Mouse (Mus musculus) ovary, adult 18-20 months (tissue): ENCODE results near the gene Bcl11a.

Source experiments
- DNase-seq: peaks from one replicate; pipeline ENCODE4 v3.0.0; 2022; ENCODE audit warnings: low spot score, mixed read lengths

Bcl11a gene

DNA sequence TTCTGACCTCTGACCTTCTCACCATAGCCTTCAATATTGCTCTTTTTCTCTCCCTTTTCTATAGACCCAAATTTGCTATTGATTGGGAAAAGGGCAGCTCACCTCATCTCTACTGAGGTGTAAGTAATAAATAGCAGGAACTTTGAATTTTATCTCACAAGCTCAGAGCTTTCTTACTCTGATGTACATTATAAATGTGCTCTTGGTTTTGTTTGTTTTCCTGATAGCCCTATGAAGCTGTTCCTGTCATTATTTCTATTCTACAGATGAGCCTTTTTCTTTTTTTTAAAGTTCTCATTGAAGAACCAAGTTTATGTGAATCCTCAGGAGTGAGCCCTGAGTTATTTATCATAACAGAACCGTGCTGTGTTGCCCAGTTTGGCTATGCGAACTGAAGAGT is 55.0 kb downstream of the Bcl11a start:
- DNase-seq = no peak

DNA sequence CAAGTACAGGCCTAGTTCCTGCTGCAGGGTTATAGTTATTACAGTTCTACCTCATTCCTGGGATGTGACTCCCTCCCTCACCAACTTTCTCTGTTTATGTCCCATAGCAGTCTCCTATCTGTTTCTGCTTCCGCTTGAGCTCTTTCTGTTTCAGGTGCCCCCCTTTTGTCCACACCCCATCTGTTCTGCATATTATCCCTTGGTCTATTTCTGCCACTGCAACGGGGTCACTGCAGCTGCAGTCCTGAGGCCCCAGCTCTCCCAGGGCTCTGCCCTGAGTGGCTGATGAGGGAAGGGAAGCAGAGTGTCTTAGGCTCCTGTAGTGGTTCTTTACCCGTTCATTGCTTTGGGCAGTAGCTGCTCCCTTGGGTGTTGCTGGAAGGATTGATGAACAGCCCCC is 55.6 kb downstream of the Bcl11a start:
- DNase-seq = no peak

DNA sequence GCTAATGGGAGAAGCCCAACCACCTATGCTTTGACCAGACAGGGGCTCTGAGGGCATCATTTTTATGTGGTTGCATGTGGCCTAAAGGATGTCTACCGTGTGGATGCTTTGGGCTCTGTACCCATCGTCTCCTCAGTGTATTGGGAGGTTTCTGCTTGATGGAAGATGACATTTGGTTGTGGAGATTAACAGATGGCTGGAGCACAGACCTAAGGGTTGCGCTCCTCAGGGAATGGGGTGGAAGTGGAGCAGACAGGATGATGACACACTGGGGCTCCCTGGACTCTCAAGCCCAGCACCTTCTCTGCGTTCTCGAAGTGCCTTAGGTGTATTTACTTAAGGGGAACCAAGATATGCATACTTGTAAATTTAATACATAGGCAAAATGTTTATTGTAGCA is 56.1 kb downstream of the Bcl11a start:
- no peak for DNase-seq

- no peak for DNase-seq
Observed at GRCm38 (mm10) chr11:24135244-24135643, 57.4 kb downstream of the Bcl11a start.

DNA sequence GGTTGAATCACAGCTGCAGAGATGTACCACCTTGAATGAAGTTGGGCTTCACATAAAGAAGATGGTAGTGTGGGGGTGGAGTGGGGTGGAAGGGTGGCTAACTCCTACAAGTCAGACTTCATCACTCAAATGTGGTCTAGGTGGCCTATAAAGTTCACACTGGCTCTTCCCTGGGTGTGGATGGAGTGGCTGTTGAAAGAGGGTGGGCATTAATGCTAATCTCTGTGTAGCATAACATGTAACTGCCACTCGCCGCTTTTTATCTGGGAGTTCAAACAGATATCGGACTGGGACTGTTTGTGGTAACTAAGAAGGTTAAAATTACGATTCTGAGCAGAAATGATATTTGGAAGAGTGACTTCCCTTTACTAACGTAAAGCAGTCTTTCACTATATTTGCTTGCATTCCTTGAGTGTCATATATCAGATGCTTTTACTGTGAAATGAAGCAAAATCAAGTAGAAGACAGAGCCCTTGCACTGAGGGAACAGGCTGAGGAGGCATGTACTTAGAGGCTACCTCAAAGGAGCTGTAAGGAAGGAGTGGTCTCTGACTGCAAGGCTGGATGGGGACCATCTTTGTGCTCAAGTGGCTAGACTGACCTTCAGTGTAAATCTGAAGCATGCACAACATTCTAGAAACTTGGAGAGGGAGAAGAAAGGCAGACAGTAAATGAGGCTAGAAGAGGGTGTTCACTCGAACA is 58.4 kb downstream of the Bcl11a start:
- DNase-seq = no peak

DNA sequence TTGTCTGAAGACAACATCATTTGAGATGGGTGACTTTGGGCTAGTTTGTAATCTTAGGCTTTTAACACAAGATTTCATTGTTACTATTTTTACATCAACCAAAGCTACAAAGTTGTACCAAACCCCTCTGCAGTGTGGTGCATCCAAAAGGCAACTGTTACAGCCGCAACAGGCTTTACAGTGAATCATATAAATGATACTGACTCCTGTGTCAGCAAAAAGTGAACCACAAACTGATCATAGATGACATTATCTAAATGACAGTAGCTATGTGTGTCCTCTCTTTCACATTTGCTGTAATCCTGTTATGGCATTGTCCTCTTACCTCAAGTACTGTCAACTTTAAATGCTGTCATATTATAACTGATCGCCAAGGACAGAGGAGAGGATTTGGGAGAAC is 60.0 kb downstream of the Bcl11a start:
- no peak for DNase-seq

- DNase-seq = no peak
Observed at GRCm38 (mm10) chr11:24138600-24139375, 60.9 kb downstream of the Bcl11a start.

DNA sequence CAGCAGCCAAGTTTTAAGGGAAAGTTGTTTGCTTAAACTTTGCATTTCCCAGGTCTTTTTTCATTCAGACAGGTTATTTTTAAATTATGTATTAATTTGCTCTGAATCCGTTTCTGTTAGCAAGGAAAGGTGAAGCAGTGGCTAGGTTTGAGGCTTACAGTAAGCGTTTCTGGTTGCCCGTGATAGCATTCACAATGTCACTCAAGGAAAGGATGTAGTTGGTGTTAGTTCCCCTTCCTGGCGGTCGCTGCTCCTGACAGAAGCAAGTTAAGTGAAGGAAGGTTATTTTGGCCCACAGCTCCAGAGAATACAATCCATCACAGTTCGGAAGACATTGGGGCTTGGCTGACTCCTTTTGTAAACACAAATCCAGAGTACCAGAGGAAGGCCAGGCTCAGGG is 61.6 kb downstream of the Bcl11a start:
- no peak for DNase-seq

DNA sequence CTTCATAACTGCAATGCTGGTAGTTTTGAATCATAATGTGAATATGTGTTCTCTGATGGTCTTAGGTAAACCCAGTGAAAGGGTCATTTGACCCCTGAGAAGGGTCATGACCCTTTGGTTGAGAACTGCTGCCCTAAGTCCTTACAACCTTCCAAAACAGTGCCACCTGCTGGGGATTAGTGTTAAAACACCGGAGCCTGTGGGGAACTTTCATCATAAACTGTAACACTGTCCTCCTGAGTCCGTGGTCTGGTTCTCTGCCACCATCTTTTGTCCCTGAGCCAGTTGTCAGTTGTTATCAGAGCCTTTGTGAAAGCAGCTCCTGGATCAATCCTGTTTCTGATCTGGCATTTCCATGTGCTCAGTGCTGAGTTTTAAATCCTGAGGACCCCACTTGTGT is 62.1 kb downstream of the Bcl11a start:
- no peak for DNase-seq

DNA sequence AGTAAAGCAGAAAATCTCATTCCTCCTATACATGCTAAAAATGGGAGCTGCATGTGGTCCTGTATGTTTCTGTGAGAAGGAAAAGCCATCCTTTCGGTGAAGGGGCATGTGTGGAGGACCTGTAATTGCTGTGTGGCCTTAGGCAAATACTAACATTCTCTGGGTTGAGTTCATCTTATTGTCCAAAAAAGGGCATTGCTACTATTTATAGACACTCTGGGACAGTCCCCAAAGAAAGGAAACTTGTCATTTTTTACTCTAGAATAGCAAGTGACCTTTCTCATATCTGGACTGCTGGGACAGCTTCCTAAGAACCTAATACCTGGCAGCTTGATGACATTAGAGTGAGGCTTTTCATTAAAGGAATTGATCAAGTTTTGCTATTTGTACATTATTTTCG is 63.1 kb downstream of the Bcl11a start:
- no peak for DNase-seq

DNA sequence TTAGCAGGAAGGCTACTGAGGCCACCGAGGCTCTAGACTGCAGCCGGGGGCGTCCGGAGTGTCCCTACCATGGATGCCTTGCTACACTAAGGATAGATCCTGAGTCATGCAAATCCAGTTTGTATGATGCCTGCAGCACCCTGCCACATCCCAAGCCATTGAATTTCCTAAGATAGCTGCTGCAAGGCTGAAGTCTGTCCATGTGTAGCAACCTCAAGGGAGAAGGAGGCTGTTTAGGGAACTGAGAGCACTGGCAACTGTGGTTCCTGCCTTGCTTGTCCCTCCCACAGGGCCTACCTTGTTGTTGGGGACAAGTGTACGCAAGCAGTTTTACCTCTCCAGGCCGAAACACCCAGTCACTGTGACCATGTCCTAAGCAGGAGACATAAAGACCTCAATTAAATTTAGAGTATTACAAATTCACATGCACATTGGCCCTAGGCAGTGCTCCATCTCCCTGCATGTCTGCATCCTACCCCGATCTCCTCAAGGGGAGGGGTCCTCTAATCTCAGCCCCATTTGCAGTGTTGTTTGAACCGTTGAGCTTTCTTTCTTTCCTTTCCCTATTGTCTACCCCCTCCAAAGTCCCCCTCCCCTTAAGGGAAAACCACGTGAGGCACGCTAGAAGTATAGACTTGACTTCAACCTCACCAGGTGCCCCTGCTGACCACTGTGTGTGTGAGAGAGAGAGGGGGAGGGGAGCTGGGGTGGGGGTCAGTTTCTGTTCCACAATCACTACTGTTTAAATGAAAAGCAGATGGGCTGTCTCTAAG is 63.8 kb downstream of the Bcl11a start:
- no peak for DNase-seq

- DNase-seq = no peak
Observed at GRCm38 (mm10) chr11:24142316-24142715, 64.5 kb downstream of the Bcl11a start.

GRCm38 (mm10) chr11:24144159-24144946 is 66.5 kb downstream of the Bcl11a start:
- no peak for DNase-seq

GRCm38 (mm10) chr11:24146034-24146433 is 68.2 kb downstream of the Bcl11a start:
- DNase-seq = no peak

- DNase-seq = no peak
Observed at GRCm38 (mm10) chr11:24146437-24146836, 68.6 kb downstream of the Bcl11a start.

GRCm38 (mm10) chr11:24147698-24148097 is 69.8 kb downstream of the Bcl11a start:
- no peak for DNase-seq

DNA sequence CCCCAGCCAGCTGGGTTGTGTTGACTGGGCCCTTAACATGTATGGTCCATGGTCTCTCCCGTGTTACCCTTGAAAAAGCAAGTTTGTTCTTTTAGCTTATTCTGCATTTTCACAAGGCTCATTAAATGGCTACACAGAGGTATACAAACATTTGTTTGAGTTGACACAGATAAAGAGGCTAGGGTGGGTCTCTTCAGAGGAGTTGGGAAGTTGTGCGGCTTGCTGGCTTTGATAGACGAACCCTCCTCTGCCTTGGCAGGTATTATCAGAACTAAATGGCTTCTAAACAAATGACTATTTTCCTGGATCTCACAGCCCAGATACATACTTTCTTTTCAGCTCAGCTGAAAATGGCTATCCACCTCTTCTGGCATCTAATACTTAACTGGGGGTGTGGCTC is 70.7 kb downstream of the Bcl11a start:
- no peak for DNase-seq

DNA sequence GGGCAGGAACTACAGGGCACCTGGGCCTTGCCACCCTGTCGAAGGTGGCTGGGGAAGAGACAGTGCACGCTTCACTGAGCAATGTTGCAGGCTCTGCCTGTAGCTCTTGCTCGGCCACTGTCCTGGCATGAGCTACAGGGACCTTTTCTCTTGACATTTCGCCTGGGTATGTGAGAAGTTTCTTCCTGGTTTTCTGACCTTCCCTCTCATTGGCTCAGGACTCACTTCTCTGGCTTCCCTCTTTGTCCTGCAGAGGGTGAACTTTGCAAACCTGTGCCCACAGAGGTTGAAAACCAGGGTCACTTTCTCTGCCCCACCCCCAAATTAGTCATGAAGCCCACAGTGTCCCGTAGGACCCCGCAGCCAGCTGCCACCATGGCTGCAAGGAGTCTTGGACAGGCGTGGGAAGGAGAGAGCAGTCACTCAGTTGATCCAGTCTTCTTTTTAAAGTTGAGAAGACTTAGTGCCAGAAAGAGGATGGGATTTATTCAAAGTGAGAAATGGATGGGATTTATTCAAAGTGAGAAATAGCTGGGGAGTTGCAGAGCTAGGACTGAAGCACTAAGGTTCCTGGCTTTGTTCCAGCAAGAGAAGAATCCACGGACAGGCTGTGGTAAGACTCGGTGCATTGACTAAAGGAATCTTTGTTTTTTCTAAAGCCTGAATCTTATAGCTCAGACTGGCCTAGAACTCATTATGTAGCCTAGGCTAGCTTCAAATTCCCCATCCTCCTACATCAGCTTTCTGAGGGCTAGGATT is 71.8 kb downstream of the Bcl11a start:
- no peak for DNase-seq

DNA sequence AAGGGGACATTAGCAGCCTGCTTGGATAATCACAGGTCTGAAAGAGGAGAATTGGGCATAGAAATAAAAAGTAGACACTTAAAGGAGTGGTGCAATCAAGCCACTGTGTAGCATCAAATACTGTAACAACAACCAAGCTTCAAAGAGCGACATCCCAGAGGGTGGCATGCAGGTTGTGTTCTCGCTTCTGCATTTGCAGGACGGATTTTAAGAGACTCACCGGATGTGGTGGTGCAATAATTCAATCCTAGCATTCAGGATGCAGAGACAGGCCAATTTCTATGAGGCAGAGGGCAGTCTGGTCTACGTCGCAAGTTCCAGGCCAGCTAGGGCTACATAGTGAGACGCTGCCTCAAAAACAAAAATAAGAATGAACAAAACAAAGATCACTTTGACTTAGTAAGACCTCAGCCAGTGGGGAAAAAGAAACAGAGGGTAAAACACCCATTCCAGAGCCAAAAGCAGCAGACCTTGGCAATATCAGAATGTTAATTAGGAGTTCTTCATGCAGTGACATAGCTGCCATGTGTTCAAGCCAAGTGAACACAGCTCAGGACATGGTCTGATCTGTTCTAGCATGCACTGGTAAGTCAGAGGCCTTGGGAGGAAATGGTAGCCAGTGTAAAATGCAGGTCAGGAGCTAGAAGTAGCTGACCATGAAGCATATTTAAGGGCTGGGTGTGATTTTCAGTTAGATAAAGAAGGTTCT is 74.4 kb downstream of the Bcl11a start:
- no peak for DNase-seq

- no peak for DNase-seq
Observed at GRCm38 (mm10) chr11:24153049-24153448, 75.2 kb downstream of the Bcl11a start.

- no peak for DNase-seq
Observed at GRCm38 (mm10) chr11:24158026-24158425, 80.2 kb downstream of the Bcl11a start.
